Comparison of ENCODE assay signal across 28 mouse cellular contexts in the genomic region with DNA sequence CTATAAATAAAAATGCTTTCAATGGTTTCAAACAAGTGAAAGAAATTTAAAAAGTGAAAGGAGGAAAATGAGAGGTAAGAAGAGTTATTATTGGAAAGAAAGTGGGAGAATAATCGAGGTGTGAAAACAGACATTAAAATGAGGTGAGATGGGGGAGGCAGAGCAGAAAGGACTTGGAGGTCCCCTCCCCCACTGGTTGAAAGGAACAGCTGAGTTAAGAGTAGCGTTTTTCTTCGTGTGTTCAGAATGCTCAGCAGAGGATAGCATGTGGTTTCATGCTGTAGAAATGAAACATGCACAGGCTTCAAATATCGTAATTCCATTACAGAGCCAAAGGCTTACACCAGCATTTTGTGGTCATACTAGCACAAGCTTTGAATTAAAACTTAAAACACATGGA. TPM values are rescaled to one million over a fixed set of nuclear protein-coding genes. Genes with fewer than 3 reads are reported as not detected.
DNase-seq lines count a peak whose midpoint lies in the region; ATAC-seq and TF ChIP-seq lines count a peak whose summit lies in the region.
"Had no signal": no experiment of that assay in that cellular context is flagged by ENCODE, and none has a peak within 500 bp of the region (broad histone marks: within the 10 kb centered on the region; RNA-seq: fewer than 3 reads in every experiment).

No protein-coding gene starts in this region.

- no peak overlapping the region for H3K9ac ChIP-seq in forebrain, postnatal 0 days
- no peak overlapping the region for H3K9ac ChIP-seq in forebrain, embryonic 15.5 days (replicated peaks)
- H3K9ac ChIP-seq in hindbrain, postnatal 0 days (replicated peaks; ENCODE audit: low read length) = no peak overlapping the region
- H3K9ac ChIP-seq: embryonic facial prominence, embryonic 15.5 days; heart, embryonic 12.5 days; hindbrain, embryonic 15.5 days had no signal

- WGBS in forebrain, postnatal 0 days = 60% methylated on average over 4 of the region's 4 CpGs
- WGBS in forebrain, embryonic 15.5 days = 67% methylated on average over 4 of the region's 4 CpGs
- WGBS in hindbrain, postnatal 0 days = 53% methylated on average over 4 of the region's 4 CpGs

- H3K36me3 ChIP-seq in forebrain, postnatal 0 days (ENCODE audit: insufficient read depth) = no peaks in the 10 kb centered on the region
- no peaks in the 10 kb centered on the region for H3K36me3 ChIP-seq in forebrain, embryonic 15.5 days
- no peaks in the 10 kb centered on the region for H3K36me3 ChIP-seq in hindbrain, postnatal 0 days (ENCODE audit: insufficient read depth, low read length)
- H3K36me3 ChIP-seq: embryonic facial prominence, embryonic 15.5 days; forebrain, embryonic 10.5 days; G1E; heart, embryonic 12.5 days; hindbrain, embryonic 15.5 days had no signal

- no peak overlapping the region for H3K4me3 ChIP-seq in forebrain, postnatal 0 days (ENCODE audit: low read depth, low read length)
- no peak overlapping the region for H3K4me3 ChIP-seq in forebrain, embryonic 15.5 days
- H3K4me3 ChIP-seq in hindbrain, postnatal 0 days (ENCODE audit: low read length) = no peak overlapping the region
- H3K4me3 ChIP-seq: embryonic facial prominence, embryonic 15.5 days; erythroblast, embryonic 14.5 days; forebrain, embryonic 10.5 days; heart, embryonic 12.5 days; hindbrain, embryonic 15.5 days had no signal

- TF ChIP-seq CTCF in forebrain, postnatal 0 days (IDR thresholded peaks at IDR 0.05; ENCODE audit: low read depth) = no peak
- no peak for TF ChIP-seq CTCF in hindbrain, postnatal 0 days (IDR thresholded peaks at IDR 0.05; ENCODE audit: low read depth)

- no peak overlapping the region for H3K4me2 ChIP-seq in forebrain, postnatal 0 days (ENCODE audit: low read depth)
- H3K4me2 ChIP-seq in forebrain, embryonic 15.5 days (replicated peaks) = no peak overlapping the region
- H3K4me2 ChIP-seq in hindbrain, postnatal 0 days (ENCODE audit: low read depth, low read length) = no peak overlapping the region
- H3K4me2 ChIP-seq: embryonic facial prominence, embryonic 15.5 days; heart, embryonic 12.5 days; hindbrain, embryonic 15.5 days had no signal

- H3K9me3 ChIP-seq in forebrain, postnatal 0 days (ENCODE audit: low read length) = no peaks in the 10 kb centered on the region
- no peaks in the 10 kb centered on the region for H3K9me3 ChIP-seq in forebrain, embryonic 15.5 days
- no peaks in the 10 kb centered on the region for H3K9me3 ChIP-seq in hindbrain, postnatal 0 days (ENCODE audit: low read length)
- H3K9me3 ChIP-seq: embryonic facial prominence, embryonic 15.5 days; forebrain, embryonic 10.5 days; G1E; heart, embryonic 12.5 days; hindbrain, embryonic 15.5 days had no signal

- H3K4me1 ChIP-seq in forebrain, postnatal 0 days (ENCODE audit: insufficient read depth) = no peaks in the 10 kb centered on the region
- no peaks in the 10 kb centered on the region for H3K4me1 ChIP-seq in forebrain, embryonic 15.5 days
- no peaks in the 10 kb centered on the region for H3K4me1 ChIP-seq in hindbrain, postnatal 0 days (ENCODE audit: insufficient read depth, low read length)
- H3K4me1 ChIP-seq: embryonic facial prominence, embryonic 15.5 days; heart, embryonic 12.5 days; hindbrain, embryonic 15.5 days had no signal

- no peak for DNase-seq in forebrain, postnatal 0 days
- DNase-seq in left cerebral cortex, adult 11 months (ENCODE audit: low spot score) = peak; percentile 10
- no peak for DNase-seq in left cerebral cortex, postnatal 10 days (ENCODE audit: extremely low spot score in 1 of 2, low spot score in 2 of 2)
- peak; percentile 33 to 43 for DNase-seq in right cerebral cortex, adult 2 months (ENCODE audit: low spot score in 2 of 2)
- DNase-seq in right cerebral cortex, postnatal 4 days = no peak
- no peak for DNase-seq in hindbrain, postnatal 0 days (ENCODE audit: low spot score)
- DNase-seq: adrenal gland, adult 8-10 months; adrenal gland, postnatal 36 days; B cell, adult 2 months; cerebellum, adult 11 months; cerebellum, adult 8-10 months; cerebellum, postnatal 14 days; embryo, embryonic 11 days; gastrocnemius, postnatal 14 days; heart, postnatal 36 days had no signal

- no peaks in the 10 kb centered on the region for H3K27me3 ChIP-seq in forebrain, postnatal 0 days (ENCODE audit: insufficient read depth, low read length)
- H3K27me3 ChIP-seq in forebrain, embryonic 15.5 days = no peaks in the 10 kb centered on the region
- no peaks in the 10 kb centered on the region for H3K27me3 ChIP-seq in hindbrain, postnatal 0 days (ENCODE audit: insufficient read depth, low read length)
- H3K27me3 ChIP-seq: embryonic facial prominence, embryonic 15.5 days; heart, embryonic 12.5 days; hindbrain, embryonic 15.5 days had no signal

- ATAC-seq in forebrain, postnatal 0 days = peak; percentile 27; the same call in 1 of the 2 replicates
- ATAC-seq in forebrain, embryonic 15.5 days (replicated peaks) = no peak
- ATAC-seq in hindbrain, postnatal 0 days = no peak
- ATAC-seq: CD4-positive, CD25-positive, alpha-beta regulatory T cell, adult 4 months; forebrain, embryonic 14.5 days; inflammation-experienced regulatory T-cells, adult 6 months had no signal

- no peak overlapping the region for H3K27ac ChIP-seq in forebrain, postnatal 0 days (ENCODE audit: low read depth, low read length)
- H3K27ac ChIP-seq in forebrain, embryonic 15.5 days (replicated peaks) = no peak overlapping the region
- H3K27ac ChIP-seq in hindbrain, postnatal 0 days = no peak overlapping the region
- H3K27ac ChIP-seq: embryonic facial prominence, embryonic 15.5 days; forebrain, embryonic 10.5 days; hindbrain, embryonic 15.5 days had no signal

- intact Hi-C loops in left cerebral cortex, postnatal 10 days (cut with DNase I) = no loop called here

RNA-seq across cellular contexts. Expression of gene Ccna1, which starts 42.8 kb away (rescaled TPM):
- 2.2 and 3.1 TPM in 2 replicates for total RNA-seq in forebrain, postnatal 0 days (2014; rRNA removed)
- 4.3 and 5.6 TPM in 2 replicates for polyA plus RNA-seq in forebrain, postnatal 0 days (2015; fragmentation: Nextera tagmentation; extraction: Ambion mirVana)
- 1.9 and 3.0 TPM in 2 replicates for polyA plus RNA-seq in forebrain, embryonic 15.5 days (2015; fragmentation: Nextera tagmentation; extraction: Ambion mirVana)
- total RNA-seq in left cerebral cortex, postnatal 10 days (2021) = 1 to 10 TPM; 1.9 to 2.4 TPM
- 0.68 and 1.3 TPM in 2 replicates for total RNA-seq in hindbrain, postnatal 0 days (2014; rRNA removed)
- 2.0 and 4.2 TPM in 2 replicates for polyA plus RNA-seq in hindbrain, postnatal 0 days (2015; fragmentation: Nextera tagmentation; extraction: Ambion mirVana)
- total RNA-seq: adrenal gland, adult 8-10 months; adrenal gland, postnatal 36 days; common myeloid progenitor, adult 5-6 weeks; G1E; gastrocnemius, adult 18-20 months; gastrocnemius, postnatal 14 days; heart, adult 8-10 months; heart, postnatal 36 days had no signal
- polyA plus RNA-seq: CD4-positive, CD25-positive, alpha-beta regulatory T cell, adult 4 months; erythroblast, embryonic 14.5 days; G1E; inflammation-experienced regulatory T-cells, adult 6 months had no signal

Comparison
In these comparisons a context has a peak if more than half of its experiments do, and no peak if none do; other contexts are left out.
1. DNase-seq: peak in left cerebral cortex, adult 11 months (single experiment) and right cerebral cortex, adult 2 months (2 of 2); none in forebrain, postnatal 0 days (single experiment), left cerebral cortex, postnatal 10 days (0 of 2), right cerebral cortex, postnatal 4 days (single experiment) and hindbrain, postnatal 0 days (single experiment).